Mouse (Mus musculus) ES-E14 (cell line): ENCODE measurements around the gene Gadd45a. TPM values are rescaled to one million over a fixed set of nuclear protein-coding genes. Genes with fewer than 3 reads are reported as not detected.

Experiments
- DNase-seq: peaks from one replicate; pipeline ENCODE4 v3.0.0-alpha.2; 2013; ENCODE audit warnings: low read depth, low spot score
- H3K27ac ChIP-seq: 2 replicates; pipeline ENCODE4 v1.5.1; 2012; ENCODE audit warnings: low read depth, mild to moderate bottlenecking, low read length, moderate library complexity, mixed read lengths; ENCODE audit not compliant: poor library complexity, insufficient read depth, severe bottlenecking
- H3K36me3 ChIP-seq: 2 replicates; pipeline ENCODE4 v1.6.1; 2012; ENCODE audit warnings: mild to moderate bottlenecking, low read length, moderate library complexity, mixed read lengths; ENCODE audit not compliant: control insufficient read depth, poor library complexity, insufficient read depth, severe bottlenecking
- H3K4me1 ChIP-seq, 2 experiments: fragments of 150-350 bp in 1 of 2; sonication (generic) in 1 of 2; 2 replicates each; pipeline ENCODE4 v1.6.1; 2012; ENCODE audit warnings: low read length in 2 of 2, mild to moderate bottlenecking in 1 of 2, mixed read lengths in 1 of 2; ENCODE audit not compliant: control insufficient read depth in 2 of 2, insufficient read depth in 2 of 2, poor library complexity in 1 of 2
- H3K4me3 ChIP-seq, 2 experiments: fragments of 150-350 bp in 1 of 2; sonication (generic) in 1 of 2; 2 replicates each; pipeline ENCODE4 v1.5.1; 2012; ENCODE audit warnings: low read length in 2 of 2, low read depth in 1 of 2, mild to moderate bottlenecking in 1 of 2, mixed read lengths in 1 of 2; ENCODE audit not compliant: insufficient read depth in 1 of 2, poor library complexity in 1 of 2, severe bottlenecking in 1 of 2
- H3K9ac ChIP-seq: 2 replicates; pipeline ENCODE4 v1.6.1; 2012; ENCODE audit warnings: low read depth, mild to moderate bottlenecking, low read length, mixed read lengths; ENCODE audit not compliant: poor library complexity, insufficient read depth, severe bottlenecking
- H3K9me3 ChIP-seq: fragments of 150-350 bp; sonication (generic); 2 replicates; pipeline ENCODE4 v1.6.1; 2012; ENCODE audit warnings: low read depth, mild to moderate bottlenecking, low read length; ENCODE audit not compliant: control insufficient read depth, insufficient read depth
- CHD2 ChIP-seq: IDR thresholded peaks from 2 replicates; pipeline ENCODE4 v1.6.1; 2014; ENCODE audit warnings: mild to moderate bottlenecking, low read depth, low read length, inconsistent platforms
- HCFC1 ChIP-seq: IDR thresholded peaks from 2 replicates; pipeline ENCODE4 v1.6.1; 2012; ENCODE audit warnings: low read length, inconsistent platforms, borderline replicate concordance; ENCODE audit not compliant: insufficient read depth
- MAFK ChIP-seq: IDR thresholded peaks from 2 replicates; pipeline ENCODE4 v1.6.1; 2014; ENCODE audit warnings: mild to moderate bottlenecking, low read depth, low read length, inconsistent platforms; ENCODE audit not compliant: insufficient read depth
- ZC3H11A ChIP-seq: IDR thresholded peaks from 2 replicates; pipeline ENCODE4 v1.6.1; 2012; ENCODE audit warnings: low read depth, mild to moderate bottlenecking, inconsistent platforms, low read length, borderline replicate concordance
- ZNF384 ChIP-seq: IDR thresholded peaks from 2 replicates; pipeline ENCODE4 v1.6.1; 2012; ENCODE audit warnings: low read depth, low read length, inconsistent platforms
- in situ Hi-C, 2 experiments: fragments of 600-800 bp; cut with MboI; formaldehyde crosslinking; loops; one replicate each; pipeline ENCODE4 v1.15.1; 2025; ENCODE audit warnings: low sequenced_read_pairs in 2 of 2, inconsistent platforms in 1 of 2; ENCODE audit not compliant: unreplicated experiment in 2 of 2
- total RNA-seq: library from RNA; depleted of rRNA; stranded (reverse); fragments of 300-350 nt; gene quantifications from 2 replicates; pipeline ENCODE4 v1.2.3, GENCODE M21; 2012

The Gadd45a gene
- total RNA-seq, 1 experiment = 49.1 TPM

- no peak for DNase-seq
- Histone ChIP-seq H3K36me3 (peaks cover 21% of the 10 kb centered on the region), H3K9me3 (no peaks in the 10 kb centered on the region), H3K4me3 (peak overlapping the region; percentile 94 to 95), H3K4me1 (peaks cover 2 to 5% of the 10 kb centered on the region in 2 experiments), H3K9ac (peak overlapping the region; percentile 91), H3K27ac (peak overlapping the region; percentile 78)
- in situ Hi-C loops = no loop called here
- peak; percentile 63; the same call in 1 of the 2 replicates for TF ChIP-seq MAFK
- TF ChIP-seq CHD2 = peak; percentile 74
- TF ChIP-seq ZNF384 = no peak
These were observed 873 bp downstream of the Gadd45a start for GRCm38 (mm10) chr6:67036356-67036811.

- H3K4me1 ChIP-seq = peaks cover 2 to 10% of the 10 kb centered on the region in 2 experiments
- in situ Hi-C loops = no loop called here
- H3K27ac ChIP-seq = peak overlapping the region; percentile 16; the same call in 1 of the 2 replicates
- DNase-seq = no peak
- peak overlapping the region; percentile 91 for H3K9ac ChIP-seq
- H3K36me3 ChIP-seq = peaks cover 21% of the 10 kb centered on the region
- H3K4me3 ChIP-seq = peak overlapping the region; percentile 94 to 95
- no peaks in the 10 kb centered on the region for H3K9me3 ChIP-seq
- TF ChIP-seq ZNF384 (no peak), ZC3H11A (no peak), HCFC1 (no peak), CHD2 (no peak), MAFK (no peak)
These were observed 1.6 kb downstream of the Gadd45a start for GRCm38 (mm10) chr6:67035388-67036299.

DNA sequence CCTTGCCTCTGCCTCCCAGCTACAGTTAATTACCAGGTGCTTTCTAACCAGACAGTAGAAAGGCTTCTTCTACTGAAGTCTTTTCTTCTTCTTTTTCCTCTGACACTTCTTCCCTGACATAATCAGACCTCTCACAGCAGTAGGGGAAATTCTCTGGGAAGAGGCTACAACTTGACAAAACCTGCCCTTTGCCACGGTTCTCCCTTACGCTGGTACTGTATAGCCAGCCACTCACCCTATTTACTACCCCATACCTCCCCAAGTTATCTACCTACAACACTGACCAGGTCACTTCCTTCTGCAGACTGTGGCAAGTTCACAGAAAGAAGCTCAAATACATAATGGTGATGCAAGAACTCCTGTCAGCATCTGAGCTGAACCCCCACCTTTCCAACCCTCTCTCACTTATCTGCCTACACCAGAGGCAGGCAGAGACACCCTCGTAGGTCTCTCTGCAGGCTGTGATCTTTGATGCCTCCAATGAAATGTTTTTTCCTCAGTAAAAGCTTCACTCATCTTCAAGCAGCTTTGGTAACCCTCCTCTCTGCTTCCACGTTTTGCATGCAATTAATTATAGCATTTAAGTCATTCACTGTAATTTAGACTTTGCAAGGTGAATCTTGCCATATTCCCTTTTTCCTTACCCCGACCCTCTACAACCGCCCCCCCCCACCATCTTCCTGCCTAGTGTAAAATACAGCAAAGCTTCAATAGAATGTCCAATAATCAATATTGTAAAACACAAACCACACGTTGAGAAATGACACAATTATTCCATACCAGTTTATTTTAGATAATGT lies 2.7 kb downstream of the Gadd45a start:
- Histone ChIP-seq H3K27ac (peak overlapping the region; percentile 55; the same call in 1 of the 2 replicates), H3K4me1 (peaks cover 2 to 10% of the 10 kb centered on the region in 2 experiments), H3K4me3 (peak overlapping the region in 1 of 2 experiments; percentile 42; a peak in 3 of 4 replicates), H3K36me3 (peaks cover 21% of the 10 kb centered on the region), H3K9ac (peak overlapping the region; percentile 61), H3K9me3 (no peaks in the 10 kb centered on the region)
- no peak for DNase-seq
- in situ Hi-C loops = no loop called here
- no peak for TF ChIP-seq ZC3H11A
- no peak for TF ChIP-seq MAFK
- no peak for TF ChIP-seq HCFC1
- TF ChIP-seq CHD2 = no peak

GRCm38 (mm10) chr6:67033604-67034003 lies 3.7 kb downstream of the Gadd45a start:
- no peak overlapping the region for H3K4me3 ChIP-seq
- H3K9ac ChIP-seq = no peak overlapping the region; the same call in 1 of the 2 replicates
- no peaks in the 10 kb centered on the region for H3K9me3 ChIP-seq
- peaks cover 21% of the 10 kb centered on the region for H3K36me3 ChIP-seq
- in situ Hi-C loops = no loop called here
- H3K4me1 ChIP-seq = peaks cover 2 to 18% of the 10 kb centered on the region in 2 experiments
- peak overlapping the region; percentile 54; the same call in 1 of the 2 replicates for H3K27ac ChIP-seq
- no peak for TF ChIP-seq ZC3H11A
- TF ChIP-seq HCFC1 = no peak
- TF ChIP-seq ZNF384 = no peak
- no peak for TF ChIP-seq CHD2
- no peak for TF ChIP-seq MAFK
- no peak for DNase-seq
